Mouse (Mus musculus): ENCODE results near the gene Atg4b. TPM values are rescaled to one million over a fixed set of nuclear protein-coding genes. Genes with fewer than 3 reads are reported as not detected.
A peak's percentile ranks its signal among the peaks of the same experiment; 100 is the strongest.

The Atg4b gene
- total and polyA plus RNA-seq, 2 experiments from 2014 or later, result 75.0 to 75.8 TPM

GRCm38 (mm10) chr1:93737711-93738110, 13.6 kb upstream of the Atg4b start:
- Histone ChIP-seq H3K27me3 (ENCODE audit: insufficient read depth, low read length) (no peaks in the 10 kb centered on the region), H3K9ac (replicated peaks; ENCODE audit: low read length) (no peak overlapping the region), H3K27ac (no peak overlapping the region), H3K4me1 (ENCODE audit: insufficient read depth, low read length) (no peaks in the 10 kb centered on the region), H3K4me3 (ENCODE audit: low read length) (no peak overlapping the region), H3K36me3 (ENCODE audit: insufficient read depth, low read length) (no peaks in the 10 kb centered on the region), H3K9me3 (ENCODE audit: low read length) (no peaks in the 10 kb centered on the region), H3K4me2 (ENCODE audit: low read depth, low read length) (no peak overlapping the region)
- ATAC-seq, result no peak
- no peak for TF ChIP-seq CTCF (IDR thresholded peaks at IDR 0.05; ENCODE audit: low read depth)
- WGBS, result 97% methylated on average over 5 of the region's 5 CpGs
- no peak for DNase-seq (ENCODE audit: low spot score)

GRCm38 (mm10) chr1:93740671-93741070, 10.6 kb upstream of the Atg4b start:
- DNase-seq (ENCODE audit: low spot score) (no peak), ATAC-seq (no peak)
- TF ChIP-seq CTCF (IDR thresholded peaks at IDR 0.05; ENCODE audit: low read depth), result no peak
- no peaks in the 10 kb centered on the region for H3K36me3 ChIP-seq (ENCODE audit: insufficient read depth, low read length)
- no peaks in the 10 kb centered on the region for H3K27me3 ChIP-seq (ENCODE audit: insufficient read depth, low read length)
- no peaks in the 10 kb centered on the region for H3K9me3 ChIP-seq (ENCODE audit: low read length)
- no peak overlapping the region for H3K27ac ChIP-seq
- H3K4me1 ChIP-seq (ENCODE audit: insufficient read depth, low read length), result no peaks in the 10 kb centered on the region
- no peak overlapping the region for H3K9ac ChIP-seq (replicated peaks; ENCODE audit: low read length)
- H3K4me3 ChIP-seq (ENCODE audit: low read length), result no peak overlapping the region
- 92% methylated on average over 2 of the region's 2 CpGs for WGBS
- no peak overlapping the region for H3K4me2 ChIP-seq (ENCODE audit: low read depth, low read length)

GRCm38 (mm10) chr1:93741987-93742386, 9.3 kb upstream of the Atg4b start:
- Histone ChIP-seq H3K4me2 (ENCODE audit: low read depth, low read length) (no peak overlapping the region), H3K36me3 (ENCODE audit: insufficient read depth, low read length) (no peaks in the 10 kb centered on the region), H3K4me1 (ENCODE audit: insufficient read depth, low read length) (no peaks in the 10 kb centered on the region), H3K27me3 (ENCODE audit: insufficient read depth, low read length) (no peaks in the 10 kb centered on the region), H3K27ac (no peak overlapping the region), H3K9me3 (ENCODE audit: low read length) (no peaks in the 10 kb centered on the region), H3K4me3 (ENCODE audit: low read length) (no peak overlapping the region), H3K9ac (replicated peaks; ENCODE audit: low read length) (no peak overlapping the region)
- DNase-seq (ENCODE audit: low spot score) (no peak), ATAC-seq (no peak)
- TF ChIP-seq CTCF (IDR thresholded peaks at IDR 0.05; ENCODE audit: low read depth), result no peak
- WGBS, result 93% methylated on average over 4 of the region's 4 CpGs

GRCm38 (mm10) chr1:93742910-93743309, 8.4 kb upstream of the Atg4b start:
- DNase-seq (ENCODE audit: low spot score) (no peak), ATAC-seq (no peak)
- no peaks in the 10 kb centered on the region for H3K4me1 ChIP-seq (ENCODE audit: insufficient read depth, low read length)
- no peaks in the 10 kb centered on the region for H3K27me3 ChIP-seq (ENCODE audit: insufficient read depth, low read length)
- no peaks in the 10 kb centered on the region for H3K36me3 ChIP-seq (ENCODE audit: insufficient read depth, low read length)
- no peak overlapping the region for H3K27ac ChIP-seq
- TF ChIP-seq CTCF (IDR thresholded peaks at IDR 0.05; ENCODE audit: low read depth), result peak; percentile 18; the same call in 1 of the 2 replicates
- no peak overlapping the region for H3K4me2 ChIP-seq (ENCODE audit: low read depth, low read length)
- H3K9ac ChIP-seq (replicated peaks; ENCODE audit: low read length), result no peak overlapping the region
- H3K9me3 ChIP-seq (ENCODE audit: low read length), result no peaks in the 10 kb centered on the region
- H3K4me3 ChIP-seq (ENCODE audit: low read length), result no peak overlapping the region

- peaks cover 15% of the 10 kb centered on the region for H3K36me3 ChIP-seq (ENCODE audit: insufficient read depth, low read length)
- no peak overlapping the region for H3K4me3 ChIP-seq (ENCODE audit: low read length)
- no peaks in the 10 kb centered on the region for H3K27me3 ChIP-seq (ENCODE audit: insufficient read depth, low read length)
- no peak for DNase-seq (ENCODE audit: low spot score)
- whole genome bisulfite sequencing, result 92% methylated on average over 5 of the region's 5 CpGs
- no peaks in the 10 kb centered on the region for H3K9me3 ChIP-seq (ENCODE audit: low read length)
- H3K4me1 ChIP-seq (ENCODE audit: insufficient read depth, low read length), result no peaks in the 10 kb centered on the region
- no peak for ATAC-seq
- no peak overlapping the region for H3K4me2 ChIP-seq (ENCODE audit: low read depth, low read length)
- no peak overlapping the region for H3K27ac ChIP-seq
- no peak for TF ChIP-seq CTCF (IDR thresholded peaks at IDR 0.05; ENCODE audit: low read depth)
- no peak overlapping the region for H3K9ac ChIP-seq (replicated peaks; ENCODE audit: low read length)
Measured at GRCm38 (mm10) chr1:93746179-93746578, 5.1 kb upstream of the Atg4b start.

- Histone ChIP-seq H3K9me3 (ENCODE audit: low read length) (no peaks in the 10 kb centered on the region), H3K9ac (replicated peaks; ENCODE audit: low read length) (no peak overlapping the region), H3K36me3 (ENCODE audit: insufficient read depth, low read length) (peaks cover 15% of the 10 kb centered on the region), H3K4me1 (ENCODE audit: insufficient read depth, low read length) (peaks cover 5% of the 10 kb centered on the region; the same call in 1 of the 2 replicates), H3K4me2 (ENCODE audit: low read depth, low read length) (no peak overlapping the region), H3K27me3 (ENCODE audit: insufficient read depth, low read length) (no peaks in the 10 kb centered on the region), H3K4me3 (ENCODE audit: low read length) (no peak overlapping the region), H3K27ac (no peak overlapping the region)
- no peak for TF ChIP-seq CTCF (IDR thresholded peaks at IDR 0.05; ENCODE audit: low read depth)
- 89% methylated on average over 1 of the region's 1 CpGs for WGBS
- no peak for DNase-seq (ENCODE audit: low spot score)
- ATAC-seq, result no peak
Measured at GRCm38 (mm10) chr1:93748539-93748938, 2.8 kb upstream of the Atg4b start.

GRCm38 (mm10) chr1:93753911-93754572, 2.7 kb downstream of the Atg4b start:
- peak overlapping the region; percentile 99 for H3K4me3 ChIP-seq (ENCODE audit: low read length)
- peak overlapping the region; percentile 80 for H3K9ac ChIP-seq (replicated peaks; ENCODE audit: low read length)
- under 1% methylated on average over 57 of the region's 59 CpGs for WGBS
- no peaks in the 10 kb centered on the region for H3K9me3 ChIP-seq (ENCODE audit: low read length)
- H3K27me3 ChIP-seq (ENCODE audit: insufficient read depth, low read length), result no peaks in the 10 kb centered on the region
- TF ChIP-seq CTCF (IDR thresholded peaks at IDR 0.05; ENCODE audit: low read depth), result no peak; the same call in 1 of the 2 replicates
- peaks cover 11% of the 10 kb centered on the region for H3K36me3 ChIP-seq (ENCODE audit: insufficient read depth, low read length)
- H3K4me2 ChIP-seq (ENCODE audit: low read depth, low read length), result peak overlapping the region; percentile 90
- ATAC-seq (peak; percentile 32), DNase-seq (ENCODE audit: low spot score) (peak; percentile 44)
- H3K27ac ChIP-seq, result peak overlapping the region; percentile 85
- H3K4me1 ChIP-seq (ENCODE audit: insufficient read depth, low read length), result peaks cover 6% of the 10 kb centered on the region; the same call in 1 of the 2 replicates

All from hindbrain, postnatal 0 days (tissue).